Mouse (Mus musculus) urinary bladder, postnatal 36 days (tissue): Measurements from ENCODE around the gene Borcs7.

Experiments used
- DNase-seq, 2 experiments: peaks; one replicate each; pipeline ENCODE4 v3.0.0; 2022; ENCODE audit warnings: low spot score in 2 of 2, mixed read lengths in 1 of 2

Gene Borcs7

DNA sequence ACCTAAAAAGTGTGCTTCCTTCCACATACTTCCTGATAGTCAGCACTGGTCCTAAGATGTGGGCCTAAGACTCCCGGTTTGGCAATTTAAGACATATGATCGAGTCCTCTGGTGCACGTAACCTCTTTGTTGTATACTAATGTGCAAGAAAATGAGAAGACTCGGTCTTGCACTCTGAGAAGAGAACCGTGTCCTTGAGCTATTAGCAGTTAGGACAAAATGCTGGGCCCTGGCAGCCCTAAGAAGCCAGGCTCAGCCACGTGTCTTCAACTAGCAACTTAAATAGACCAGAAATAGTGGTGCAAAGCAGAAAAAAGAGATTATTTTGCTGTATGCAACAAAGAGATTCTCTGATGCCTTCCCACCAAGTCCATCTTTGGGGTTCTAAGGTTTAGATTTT is 26.9 kb upstream of the Borcs7 start:
- no peak for DNase-seq

- DNase-seq: no peak
Observed at GRCm38 (mm10) chr19:46665474-46665873, 24.2 kb upstream of the Borcs7 start.

GRCm38 (mm10) chr19:46667300-46667699 is 22.4 kb upstream of the Borcs7 start:
- no peak for DNase-seq

GRCm38 (mm10) chr19:46668263-46668662 is 21.4 kb upstream of the Borcs7 start:
- DNase-seq: no peak

GRCm38 (mm10) chr19:46669802-46670201 is 19.9 kb upstream of the Borcs7 start:
- DNase-seq: no peak

DNA sequence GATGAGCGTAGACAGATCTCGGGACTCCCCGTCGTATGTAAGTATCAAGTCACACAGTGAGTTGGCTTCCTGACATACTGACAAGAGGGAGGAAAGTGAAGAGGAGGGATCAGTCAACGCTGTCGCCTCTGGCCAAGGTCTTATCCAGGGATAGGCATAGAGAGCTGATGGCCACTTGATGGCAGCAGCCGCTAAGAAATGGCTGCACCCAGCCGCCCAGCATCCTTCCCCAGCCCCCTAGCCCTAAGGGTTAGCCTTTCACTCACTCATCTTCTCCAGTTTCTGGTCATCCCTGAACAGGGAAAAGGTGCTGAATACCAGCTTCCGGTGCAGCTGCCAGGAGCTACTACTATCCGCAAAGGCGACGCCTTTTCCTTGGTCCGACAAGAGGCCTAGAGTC is 19.0 kb upstream of the Borcs7 start:
- peak in 1 of 2 experiments; percentile 53 for DNase-seq

DNA sequence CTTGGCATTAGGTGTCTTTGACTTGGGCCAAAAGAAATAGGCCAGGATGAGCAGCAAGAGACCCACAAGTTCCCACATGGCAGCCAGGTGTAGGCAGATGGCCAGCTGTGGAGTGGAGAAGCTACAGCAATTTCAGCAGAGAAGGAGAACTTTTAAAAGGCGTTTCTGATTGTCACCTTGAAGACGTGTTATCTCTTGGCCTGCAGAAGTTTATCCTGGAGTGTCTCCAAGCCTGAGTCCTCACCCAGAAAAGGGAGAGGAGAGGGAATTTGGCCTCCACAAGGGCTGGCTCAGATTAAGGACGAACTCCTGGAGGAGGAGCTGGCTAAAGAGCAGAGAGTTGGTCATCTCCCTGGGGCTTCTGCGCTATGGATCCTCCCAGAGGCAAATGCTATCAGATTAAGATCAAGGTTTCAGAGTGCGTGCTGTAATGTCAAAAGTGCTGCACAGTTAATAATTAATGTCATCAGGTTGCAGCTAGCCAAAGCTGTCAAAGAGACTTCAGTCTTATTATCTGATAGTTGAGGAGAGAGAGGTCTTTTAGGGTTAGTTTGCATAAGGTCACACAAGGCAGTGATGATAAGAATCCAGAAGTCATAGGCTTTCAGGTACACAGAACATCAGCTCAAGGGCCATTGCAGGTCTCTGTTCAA is 16.8 kb upstream of the Borcs7 start, which contains the start of gene Cyp17a1:
TSS of gene Cyp17a1 (minus strand) at position 407 of the 653 bp plus-strand sequence.
- DNase-seq: no peak

DNA sequence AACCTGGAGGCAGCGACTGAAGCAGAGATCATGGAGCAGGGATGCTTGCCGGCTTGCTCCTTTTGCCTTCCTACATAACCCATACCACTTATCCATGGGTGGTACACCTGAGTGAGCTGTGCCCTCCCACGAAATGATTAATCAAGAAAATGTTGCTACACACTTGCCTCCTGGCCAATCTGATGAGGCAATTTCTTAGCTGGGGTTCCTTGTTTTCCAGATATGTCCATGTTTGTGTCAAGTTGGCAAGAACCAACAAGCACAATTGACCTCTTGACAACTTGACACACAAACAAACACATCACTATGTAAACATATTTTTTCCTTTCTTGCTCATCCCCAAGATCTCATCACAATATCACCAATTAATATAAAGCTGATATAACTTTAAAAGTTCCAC is 14.1 kb upstream of the Borcs7 start:
- no peak for DNase-seq

- DNase-seq: no peak
Observed at GRCm38 (mm10) chr19:46679720-46680383, 9.9 kb upstream of the Borcs7 start.

DNA sequence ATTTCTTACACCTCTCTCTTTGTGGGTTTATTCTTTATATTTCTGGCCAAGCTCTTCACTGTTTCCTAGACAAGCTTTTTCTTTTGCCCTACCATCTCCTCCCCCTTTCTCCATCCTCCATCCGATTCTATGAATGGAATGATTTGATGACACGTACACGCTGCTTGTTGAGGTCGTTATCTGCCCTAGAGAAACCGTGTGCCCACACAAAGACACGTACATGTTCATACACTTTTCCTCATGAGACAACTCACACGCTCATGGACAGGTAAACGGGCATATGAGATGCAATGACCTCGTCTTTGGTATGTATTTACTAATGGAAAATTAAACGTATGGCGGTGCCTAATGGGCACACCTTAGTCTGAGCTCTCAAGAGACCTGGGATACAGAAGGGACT is 681 bp downstream of the Borcs7 start:
- no peak for DNase-seq

- no peak for DNase-seq
Observed at GRCm38 (mm10) chr19:46691078-46691477, 1.4 kb downstream of the Borcs7 start.

- DNase-seq: peak in 1 of 2 experiments; percentile 37
Observed at GRCm38 (mm10) chr19:46693146-46693545, 3.4 kb downstream of the Borcs7 start.

GRCm38 (mm10) chr19:46696482-46696881 is 6.8 kb downstream of the Borcs7 start:
- DNase-seq: no peak

- DNase-seq: no peak
Observed at GRCm38 (mm10) chr19:46696943-46697342, 7.2 kb downstream of the Borcs7 start.

DNA sequence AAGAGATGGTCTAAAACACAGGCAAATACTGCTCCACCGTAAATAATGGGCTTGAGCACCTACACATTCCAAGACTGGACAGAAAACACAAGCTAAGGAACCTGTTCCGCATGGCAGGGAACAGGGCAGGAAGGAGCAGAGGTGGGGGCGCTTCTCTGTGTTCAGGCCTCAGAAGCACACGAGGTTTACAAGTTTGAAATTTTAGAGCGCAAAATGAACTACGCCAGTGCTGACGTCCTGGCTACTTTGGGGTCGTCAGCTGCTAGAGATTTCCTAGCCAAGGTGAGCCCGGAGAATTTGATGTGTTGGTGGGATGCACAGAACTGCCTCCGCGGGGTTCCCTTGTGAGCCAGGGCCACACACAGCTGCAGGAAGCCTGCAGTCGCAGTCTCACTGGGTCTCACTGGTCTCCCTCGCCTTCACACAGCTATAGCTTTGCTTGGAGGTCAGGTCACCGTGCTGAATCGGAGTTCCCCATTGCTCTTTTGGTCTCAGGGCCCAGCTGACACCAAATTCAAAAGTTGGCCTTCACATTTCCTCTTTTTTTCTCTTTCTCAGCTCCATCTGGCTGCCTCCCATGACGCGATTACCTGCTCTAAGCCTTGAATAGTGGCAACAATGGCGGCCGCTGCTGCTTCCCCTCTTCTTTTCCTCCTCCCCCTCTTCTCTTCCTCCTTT is 8.3 kb downstream of the Borcs7 start:
- DNase-seq: no peak

DNA sequence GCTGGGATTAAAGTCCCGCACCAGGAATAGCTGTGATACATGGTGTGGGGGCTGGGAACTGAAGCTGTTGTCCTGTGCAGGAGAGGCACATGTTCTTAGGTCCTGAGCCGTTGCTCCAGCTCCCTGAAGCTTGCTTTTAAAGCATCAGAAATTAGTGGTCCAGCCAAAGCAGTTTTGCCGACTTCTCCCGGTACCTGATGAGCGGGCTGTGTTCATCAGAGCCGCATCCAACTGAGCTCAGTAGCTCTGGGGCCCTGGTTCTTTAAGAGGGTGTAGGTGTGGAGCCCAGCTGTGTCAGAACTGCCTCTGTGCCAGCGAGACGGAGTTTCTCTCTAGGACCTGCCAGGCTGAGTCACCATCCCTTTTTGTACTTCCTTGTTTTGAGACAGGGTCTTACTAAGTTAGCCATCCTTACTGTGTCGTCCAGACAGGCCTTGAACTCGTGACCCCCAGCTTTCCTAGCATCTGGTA is 9.3 kb downstream of the Borcs7 start:
- no peak for DNase-seq

DNA sequence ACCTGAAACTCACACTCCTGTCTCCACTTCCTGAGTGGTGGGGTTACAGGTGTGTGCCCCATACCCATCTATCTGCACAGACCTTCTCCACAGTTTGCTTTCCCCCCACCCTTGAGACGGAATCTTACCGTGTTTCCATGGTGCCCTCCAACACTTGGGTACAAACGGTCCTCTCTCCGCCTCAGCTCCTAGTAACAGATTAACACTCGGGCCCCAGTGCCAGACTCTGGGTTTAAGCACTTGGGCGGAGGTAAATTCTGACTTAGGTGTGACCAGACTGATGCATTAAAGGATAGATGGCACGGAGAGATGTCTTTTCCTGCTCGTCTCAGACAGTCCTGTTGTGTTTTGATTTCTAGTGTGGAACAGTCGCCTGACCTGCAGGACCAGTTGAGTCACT is 11.4 kb downstream of the Borcs7 start:
- no peak for DNase-seq

DNA sequence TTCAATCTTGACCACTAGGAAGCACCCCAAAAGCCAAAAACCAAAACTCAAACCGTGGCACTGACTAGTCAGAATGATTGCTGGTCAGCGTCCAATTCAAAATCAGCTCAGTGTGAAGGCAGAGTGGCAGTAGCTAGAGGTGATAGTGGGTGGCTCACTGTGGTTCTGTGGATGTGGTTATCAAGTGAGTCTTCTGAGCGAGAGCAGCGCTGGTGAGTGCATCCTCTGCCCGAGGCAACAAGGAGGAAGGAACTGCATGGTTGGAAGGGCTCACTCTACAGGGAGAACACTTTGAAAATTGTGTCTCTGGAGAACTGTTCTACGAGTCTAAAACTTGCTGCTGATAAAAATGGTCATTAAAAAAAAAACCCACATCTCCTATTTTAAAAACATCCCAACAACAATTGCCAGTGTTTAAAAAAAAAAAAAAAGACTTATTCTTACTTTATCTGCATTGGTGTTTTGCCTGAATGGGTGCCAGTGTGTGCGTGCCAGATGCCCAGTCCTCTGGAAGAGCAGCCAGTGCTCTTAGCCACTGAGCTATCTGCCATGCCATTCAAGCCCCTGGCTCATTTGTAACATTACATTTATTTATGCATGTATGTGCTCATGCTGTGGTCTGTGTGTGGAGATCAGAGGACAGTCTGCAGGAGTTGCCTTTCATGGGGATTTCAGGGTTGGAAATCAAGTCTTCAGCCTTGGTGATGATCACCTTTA is 16.2 kb downstream of the Borcs7 start:
- no peak for DNase-seq

- DNase-seq: no peak
Observed at GRCm38 (mm10) chr19:46706540-46707295, 17.0 kb downstream of the Borcs7 start.

DNA sequence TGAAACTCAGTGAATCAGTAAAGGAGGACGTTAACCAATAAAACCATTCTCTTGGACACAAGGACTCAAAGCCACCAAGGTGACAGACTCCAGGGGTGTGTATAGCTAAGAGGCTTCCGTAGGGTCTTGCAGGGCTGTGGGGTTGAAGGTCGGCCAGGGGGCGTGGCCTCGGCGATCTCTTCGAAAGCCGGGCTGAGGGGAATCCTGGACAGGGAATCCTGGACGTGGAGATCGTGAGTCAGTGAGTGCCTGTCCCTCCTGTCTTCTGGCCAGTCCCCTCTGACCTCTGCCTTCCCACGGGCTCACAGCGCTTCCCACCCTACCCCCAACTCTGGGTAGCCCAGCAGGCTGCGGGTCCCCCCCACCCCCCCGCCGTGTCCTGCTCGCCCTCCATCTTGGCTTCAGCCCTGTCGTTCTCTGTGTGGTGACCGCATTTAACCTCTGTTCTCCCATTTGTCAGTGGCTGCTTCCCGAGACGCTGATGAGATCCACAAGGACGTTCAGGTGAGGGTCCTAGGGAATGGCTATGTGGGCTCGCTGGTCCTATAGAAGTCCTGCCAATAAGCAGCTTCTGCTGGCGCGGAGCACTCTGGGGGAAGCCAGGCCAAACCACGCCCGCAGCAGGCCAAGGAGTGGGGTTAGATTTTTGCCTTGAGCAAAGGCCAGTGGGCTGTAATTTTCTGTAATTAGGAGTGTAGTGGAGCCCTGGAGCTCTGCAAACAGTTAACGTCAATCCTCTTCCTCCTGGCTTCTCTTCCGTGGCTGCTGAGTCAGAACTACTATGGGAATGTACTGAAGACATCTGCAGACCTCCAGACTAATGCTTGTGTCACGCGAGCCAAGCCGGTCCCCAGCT is 17.8 kb downstream of the Borcs7 start, which contains the start of gene As3mt:
TSS of gene As3mt (plus strand) at position 163 of the 856 bp plus-strand sequence.
- DNase-seq: peak; percentile 66 to 76
